Mouse (Mus musculus) cerebellum, adult 11-12 months (tissue): ENCODE data around the gene Ppard.
A peak's percentile ranks its signal among the peaks of the same experiment; 100 is the strongest.

Experiments
- DNase-seq: peaks from one replicate; pipeline ENCODE4 v3.0.0; 2022

Ppard gene

DNA sequence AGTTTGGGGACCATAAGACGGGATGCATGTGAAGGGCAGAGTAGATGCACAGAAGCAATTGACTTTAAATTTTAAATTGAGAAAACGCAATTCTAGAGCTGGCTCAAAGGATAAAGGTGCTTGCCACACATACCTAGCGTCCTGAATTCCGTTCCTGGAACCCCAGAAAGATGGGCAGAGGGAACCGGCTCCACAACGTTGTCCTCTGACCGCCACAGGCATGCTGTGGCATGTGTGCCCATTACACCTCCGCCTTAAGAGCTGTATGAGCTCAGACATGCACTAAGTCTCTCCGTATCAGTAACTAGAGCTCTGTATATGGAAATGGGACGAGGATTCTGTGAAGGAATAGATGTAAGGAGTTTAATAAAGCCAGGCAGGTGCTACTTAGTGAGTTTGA lies 7.9 kb upstream of the Ppard start:
- DNase-seq: no peak

DNA sequence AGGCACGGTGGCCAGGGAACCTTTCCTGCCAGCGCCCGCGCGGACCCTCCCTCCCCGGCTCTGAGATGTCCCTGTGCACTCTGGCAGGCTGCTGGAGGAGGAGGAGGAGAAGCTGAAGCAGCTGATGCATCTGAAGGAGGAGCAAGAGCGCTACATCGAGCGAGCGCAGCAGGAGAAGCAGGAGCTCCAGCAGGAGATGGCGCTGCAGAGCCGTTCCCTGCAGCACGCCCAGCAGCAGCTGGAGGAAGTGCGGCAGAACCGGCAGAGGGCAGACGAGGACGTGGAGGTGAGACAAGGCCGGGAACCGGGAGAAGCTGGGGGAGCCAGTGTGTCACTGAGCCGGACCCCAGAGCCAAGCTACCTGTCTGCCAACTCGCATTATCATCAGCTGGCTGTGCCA lies 6.5 kb upstream of the Ppard start:
- DNase-seq: peak; percentile 87

DNA sequence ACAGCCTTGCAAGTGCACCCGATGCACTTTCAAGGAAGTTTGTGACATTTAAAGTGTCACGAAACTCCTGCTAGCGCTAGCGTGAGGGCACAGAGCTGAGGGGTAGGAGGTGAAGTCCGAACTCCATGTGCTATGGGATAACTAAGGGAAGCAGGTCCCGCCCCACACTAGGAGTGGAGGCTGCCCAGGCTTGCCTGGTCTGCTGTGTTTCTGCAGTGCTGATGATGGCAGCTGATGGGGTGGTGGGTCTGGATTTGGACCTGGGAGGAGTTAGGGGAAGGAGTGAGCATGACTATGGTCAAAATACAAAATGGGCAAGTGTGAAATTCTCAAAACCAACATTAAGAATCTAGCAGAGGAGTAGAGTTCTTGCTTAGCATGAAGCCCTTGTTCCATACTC lies 2.0 kb upstream of the Ppard start:
- DNase-seq: no peak

DNA sequence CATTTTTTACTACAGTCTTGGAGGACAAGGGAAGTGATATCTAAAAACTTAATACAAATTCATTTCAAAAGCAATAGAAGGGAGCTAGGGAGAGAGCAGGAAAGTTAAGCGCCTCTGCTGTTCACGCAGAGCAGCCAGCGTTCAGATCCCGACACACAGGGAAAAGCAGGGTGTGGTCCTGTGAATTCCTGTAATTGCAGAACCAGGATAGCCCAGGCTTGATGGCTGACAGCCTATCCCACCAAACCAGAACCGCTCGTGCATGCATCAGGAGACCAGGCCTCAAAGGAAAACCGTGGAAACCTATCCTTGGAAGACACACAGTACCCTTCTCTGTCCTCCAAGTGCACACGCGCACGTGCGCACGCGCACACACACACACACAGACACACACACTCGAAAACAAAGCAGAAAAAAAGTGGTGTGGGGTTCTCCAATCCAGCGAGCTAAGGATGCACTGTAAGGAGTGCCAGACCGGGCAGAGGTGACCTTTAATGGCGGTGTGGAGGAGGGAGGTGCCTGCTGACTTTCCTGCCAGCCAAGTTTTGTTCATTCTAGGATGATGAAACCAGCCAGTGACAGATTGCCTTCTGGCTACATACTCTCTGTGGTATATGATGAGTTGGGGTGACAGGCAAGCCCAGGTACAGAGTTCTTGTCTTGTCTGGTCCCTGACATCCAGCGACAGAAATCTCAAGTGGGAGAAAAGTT lies 1.3 kb upstream of the Ppard start:
- DNase-seq: no peak

DNA sequence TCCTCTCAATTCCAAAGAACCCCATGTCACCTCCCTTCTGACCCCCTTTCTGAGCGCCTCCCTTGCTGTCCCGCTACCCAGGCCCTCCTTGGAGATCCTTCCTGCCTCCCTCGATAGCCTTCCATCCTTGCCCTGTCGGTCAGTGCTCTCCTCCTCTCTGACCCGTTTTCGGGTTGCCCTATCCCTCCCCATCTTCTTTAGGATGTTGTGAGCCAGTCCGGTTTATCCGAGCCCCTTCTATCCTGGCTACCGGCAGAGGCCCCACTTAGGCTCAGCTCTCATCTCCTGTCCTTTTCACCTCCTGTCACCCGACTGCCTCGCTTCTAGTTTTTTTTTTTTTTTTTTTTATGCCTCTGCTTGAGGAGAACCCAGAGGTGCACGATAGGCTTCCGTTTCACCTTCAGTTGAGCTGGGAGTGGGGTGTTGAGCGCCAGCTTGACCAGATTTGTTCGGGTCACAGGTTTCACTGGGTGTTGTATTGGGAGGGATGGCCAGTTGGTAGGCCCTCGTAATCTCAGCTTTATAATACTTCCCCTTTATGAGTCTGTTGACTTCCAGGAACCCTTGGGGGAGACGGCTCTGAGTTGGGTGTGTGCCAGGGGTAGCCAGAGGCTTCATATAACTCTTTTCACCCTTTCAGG lies 711 bp downstream of the Ppard start:
- DNase-seq: peak; percentile 43

DNA sequence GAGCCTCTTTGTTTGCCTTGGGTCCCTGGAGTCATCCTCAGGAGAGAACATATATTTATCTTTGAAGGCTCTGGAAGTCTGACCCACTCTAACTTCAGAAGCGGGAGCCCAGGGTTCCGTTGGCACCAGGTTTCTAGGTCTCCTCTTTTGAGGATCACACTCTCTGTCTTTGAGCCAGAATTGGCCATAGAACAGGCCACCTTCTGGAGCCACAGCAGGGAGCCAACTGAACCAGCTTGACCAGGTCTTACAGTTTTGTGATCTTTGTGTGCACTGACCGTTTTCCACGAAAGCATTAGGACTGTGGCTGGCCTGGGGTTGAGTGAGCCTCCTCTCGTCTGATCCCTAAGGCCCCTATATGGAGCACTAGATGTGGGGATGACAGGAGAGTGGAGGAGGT lies 2.1 kb downstream of the Ppard start:
- DNase-seq: peak; percentile 66

DNA sequence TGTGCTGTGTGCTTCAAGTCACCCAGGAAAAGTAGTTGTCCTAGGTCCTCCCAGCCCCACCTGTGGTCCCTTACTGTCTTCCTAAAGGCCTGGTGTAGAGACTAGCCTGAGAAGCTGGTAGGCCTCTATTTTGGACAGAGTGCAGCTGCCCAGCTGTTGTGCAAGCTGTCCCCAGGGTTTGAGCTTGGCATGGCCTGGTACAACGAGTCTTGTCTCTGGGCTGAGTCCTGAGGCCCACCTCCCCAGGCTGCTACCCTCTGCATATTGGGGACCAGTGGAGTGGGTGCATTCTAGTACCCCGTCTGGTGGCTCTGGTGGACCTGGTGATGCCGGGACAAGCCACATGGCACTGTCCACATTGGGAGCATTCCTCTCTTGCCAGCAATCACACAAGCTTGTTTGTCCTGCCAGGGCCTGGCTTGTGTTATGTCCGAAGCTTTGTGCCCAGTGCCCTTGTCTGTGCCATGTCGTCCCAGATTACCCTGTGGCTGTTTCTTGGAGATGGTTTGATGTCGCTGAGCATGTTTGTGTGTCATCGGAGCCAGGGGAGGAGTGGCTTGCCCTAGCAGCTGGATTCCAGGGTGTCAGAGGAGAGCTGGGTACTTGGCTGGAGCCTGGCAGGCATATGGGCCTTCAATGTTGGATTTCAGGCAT lies 3.6 kb downstream of the Ppard start:
- no peak for DNase-seq

DNA sequence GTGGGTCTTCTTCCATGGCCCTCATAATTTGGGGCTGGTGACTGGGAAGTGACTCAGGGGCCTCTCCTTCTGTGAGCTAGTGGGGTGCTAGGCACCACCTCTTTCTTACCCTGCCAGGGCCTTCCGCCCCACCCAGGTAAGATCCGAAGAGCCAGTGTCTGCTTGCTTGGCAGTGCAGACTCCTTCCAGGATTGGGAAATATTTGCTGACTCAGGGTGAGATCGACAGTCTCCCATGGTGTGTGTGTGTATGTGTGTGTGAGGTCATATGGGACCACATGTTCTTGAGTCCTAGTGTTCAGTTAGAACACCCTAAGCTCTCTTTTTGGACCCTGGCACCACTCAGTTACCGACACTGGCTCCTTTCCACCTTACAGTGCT lies 4.1 kb downstream of the Ppard start:
- no peak for DNase-seq

DNA sequence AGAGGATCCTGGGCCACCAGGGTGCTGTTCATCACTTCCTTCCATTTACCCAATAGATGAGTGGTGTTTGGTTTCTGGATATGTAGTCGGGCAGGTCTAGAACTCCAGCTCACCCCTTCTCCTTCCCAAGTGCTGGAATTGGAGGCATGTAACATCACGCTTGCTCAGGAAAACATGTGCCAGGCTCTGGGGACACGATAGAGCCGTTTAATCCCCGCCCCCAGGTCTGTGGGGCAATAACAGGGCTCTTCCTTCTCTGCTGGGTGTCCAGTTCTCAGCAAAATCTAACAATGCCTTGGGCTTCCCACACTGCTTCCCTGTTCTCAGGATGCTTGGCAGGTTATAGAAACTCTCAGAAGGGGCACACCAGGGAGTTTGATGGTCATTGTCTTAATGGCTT lies 4.9 kb downstream of the Ppard start:
- DNase-seq: no peak

DNA sequence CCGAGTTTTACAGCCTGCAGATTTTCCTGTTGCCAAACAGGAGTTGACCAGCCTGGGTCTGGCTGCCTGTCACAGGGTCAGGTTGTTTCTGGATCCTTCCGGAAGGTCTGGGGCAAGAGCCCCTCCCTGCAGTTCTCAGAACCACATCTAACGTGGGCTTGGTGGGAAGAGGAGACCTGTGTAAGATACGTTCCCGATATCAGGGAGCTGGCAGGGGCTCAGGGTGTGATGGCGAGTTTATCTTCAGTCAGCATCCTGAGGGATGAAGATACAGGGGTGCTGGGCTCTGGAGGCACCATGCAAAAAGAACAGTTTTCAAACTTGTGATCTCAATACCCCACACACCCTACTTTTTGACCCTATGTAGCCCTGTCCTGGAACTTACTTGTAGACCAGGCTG lies 5.4 kb downstream of the Ppard start:
- DNase-seq: no peak

DNA sequence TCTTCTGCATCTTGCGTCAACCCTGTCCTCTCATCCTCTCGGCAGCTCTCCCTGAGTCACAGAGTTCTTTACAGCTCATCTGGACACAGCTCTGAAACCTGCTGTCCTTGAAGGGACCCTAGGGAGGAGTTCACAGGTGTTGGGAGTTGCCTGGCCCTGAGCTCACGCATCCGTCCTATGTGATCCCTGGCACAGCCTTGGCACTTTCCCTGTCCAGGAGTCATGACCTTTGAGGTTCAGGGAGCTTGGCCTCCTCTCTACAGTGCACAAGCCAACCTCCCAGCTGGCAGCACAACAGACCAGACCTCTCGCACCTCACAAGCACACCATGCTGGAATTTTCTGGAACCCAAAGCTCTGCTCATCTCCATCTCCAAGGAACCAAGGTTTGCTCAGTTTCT lies 8.3 kb downstream of the Ppard start:
- DNase-seq: no peak

DNA sequence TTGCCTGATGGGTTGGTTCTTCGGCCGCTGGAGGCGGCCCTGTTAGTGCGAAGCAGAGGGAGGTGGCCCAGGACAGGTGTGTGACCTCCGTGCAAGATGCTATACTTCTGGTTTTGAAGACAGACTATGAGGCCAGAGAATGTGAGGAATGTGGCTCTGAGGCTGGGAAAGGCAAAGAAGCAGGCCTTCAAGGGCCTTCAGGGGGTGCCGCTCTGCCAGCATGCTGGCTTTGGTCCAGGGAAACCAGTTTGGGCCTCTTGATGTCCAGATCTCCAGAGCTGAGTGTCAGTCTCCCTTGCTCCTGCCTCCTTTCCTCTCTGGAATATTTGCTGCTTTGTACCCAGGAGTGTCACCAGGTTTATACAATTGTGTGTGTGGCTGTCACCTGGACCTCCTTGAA lies 9.8 kb downstream of the Ppard start:
- DNase-seq: no peak

DNA sequence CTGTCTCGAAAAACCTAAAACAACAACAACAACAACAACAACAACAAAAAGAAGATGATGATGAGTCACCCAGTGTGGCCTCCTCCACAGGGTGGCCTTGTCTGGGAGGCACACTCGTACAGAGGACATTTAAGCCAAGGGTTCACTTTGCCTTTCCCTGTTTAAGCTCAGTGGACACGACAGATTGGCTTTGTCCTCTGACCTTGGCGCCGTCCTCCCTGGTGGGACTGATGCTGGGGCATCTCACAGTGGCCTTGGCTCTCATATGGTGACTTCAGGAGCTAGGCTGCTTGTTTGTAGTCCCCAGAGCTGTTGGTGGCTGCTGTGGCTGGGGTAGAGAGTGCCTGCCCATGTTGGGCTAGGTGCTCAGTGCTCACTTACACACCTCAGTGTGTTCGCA lies 11.7 kb downstream of the Ppard start:
- DNase-seq: no peak

DNA sequence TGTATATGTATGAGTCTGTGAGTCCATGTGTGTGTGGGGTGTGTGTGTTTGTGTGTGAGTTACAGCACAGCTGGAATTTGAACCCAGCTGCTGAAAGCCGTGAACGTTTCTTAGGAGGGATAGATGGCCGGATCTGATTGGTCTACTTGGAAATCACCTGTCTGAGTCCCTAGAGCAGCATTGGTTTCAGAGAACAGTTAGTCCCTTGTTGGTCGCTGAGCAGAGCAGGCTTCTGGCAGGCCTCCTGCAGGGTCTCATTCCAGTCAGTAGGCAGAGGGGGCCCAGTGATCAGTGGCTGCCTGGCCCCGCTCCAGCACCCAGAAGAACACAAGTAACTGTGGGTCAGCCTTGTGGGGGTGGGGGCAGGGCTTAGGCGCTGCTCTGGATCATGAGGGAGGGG lies 12.2 kb downstream of the Ppard start:
- DNase-seq: no peak

DNA sequence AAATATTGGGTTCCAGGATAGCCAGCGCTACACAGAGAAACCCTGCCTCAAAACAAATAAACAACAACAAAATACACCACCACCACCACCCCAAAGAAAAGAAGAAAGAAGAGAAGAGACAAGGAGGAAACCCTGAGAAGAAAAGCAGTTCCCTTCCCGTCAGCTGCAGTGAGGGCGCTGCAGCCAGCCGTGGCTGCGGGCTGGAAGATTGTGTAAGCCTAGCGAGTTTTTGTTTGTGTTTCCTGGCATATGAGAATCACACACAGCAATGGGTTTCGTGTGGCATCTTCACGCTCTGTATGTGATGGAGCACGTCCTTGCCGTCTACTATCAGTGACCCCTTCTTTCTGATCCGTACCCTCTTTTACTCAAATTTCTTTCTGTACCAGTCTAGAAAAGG lies 14.1 kb downstream of the Ppard start:
- no peak for DNase-seq

DNA sequence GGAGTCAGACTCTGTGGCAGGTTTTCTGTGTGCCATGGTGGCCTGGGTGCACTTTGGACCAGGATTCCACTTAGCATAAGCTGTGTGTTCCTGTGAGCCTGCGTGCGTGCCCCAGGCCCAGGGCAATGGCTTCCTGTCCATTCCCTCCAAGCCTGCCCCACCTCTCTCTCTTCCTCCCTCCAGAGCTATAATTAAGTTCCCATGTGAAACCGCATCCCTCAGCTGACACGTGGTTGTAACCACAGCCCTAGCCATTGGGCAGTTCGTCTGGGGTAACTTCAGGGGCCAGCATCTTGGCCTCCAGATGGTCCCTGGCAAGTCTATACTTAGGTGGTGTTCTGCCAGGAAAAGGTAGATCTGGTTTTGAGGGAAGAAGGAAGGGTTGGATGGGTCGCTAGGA lies 15.1 kb downstream of the Ppard start:
- DNase-seq: no peak

DNA sequence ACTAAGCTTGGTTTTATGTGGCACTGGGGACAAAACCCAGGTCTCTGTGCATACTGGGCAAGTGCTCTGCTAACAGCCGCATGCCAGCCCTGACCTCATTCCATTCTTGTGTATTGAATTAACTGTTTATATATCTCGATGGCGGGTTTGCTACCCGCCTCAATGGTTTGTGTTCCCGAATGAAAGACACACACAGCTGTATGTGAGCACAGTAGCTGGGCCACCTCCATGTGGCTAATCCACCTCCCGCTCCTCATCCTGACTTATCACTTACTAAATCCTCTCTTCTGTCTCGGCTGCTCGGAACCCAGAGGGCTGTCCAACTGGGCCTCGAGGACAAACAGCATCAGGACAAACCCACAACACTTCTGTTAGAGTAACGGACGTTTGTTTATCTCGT lies 16.6 kb downstream of the Ppard start:
- DNase-seq: no peak

DNA sequence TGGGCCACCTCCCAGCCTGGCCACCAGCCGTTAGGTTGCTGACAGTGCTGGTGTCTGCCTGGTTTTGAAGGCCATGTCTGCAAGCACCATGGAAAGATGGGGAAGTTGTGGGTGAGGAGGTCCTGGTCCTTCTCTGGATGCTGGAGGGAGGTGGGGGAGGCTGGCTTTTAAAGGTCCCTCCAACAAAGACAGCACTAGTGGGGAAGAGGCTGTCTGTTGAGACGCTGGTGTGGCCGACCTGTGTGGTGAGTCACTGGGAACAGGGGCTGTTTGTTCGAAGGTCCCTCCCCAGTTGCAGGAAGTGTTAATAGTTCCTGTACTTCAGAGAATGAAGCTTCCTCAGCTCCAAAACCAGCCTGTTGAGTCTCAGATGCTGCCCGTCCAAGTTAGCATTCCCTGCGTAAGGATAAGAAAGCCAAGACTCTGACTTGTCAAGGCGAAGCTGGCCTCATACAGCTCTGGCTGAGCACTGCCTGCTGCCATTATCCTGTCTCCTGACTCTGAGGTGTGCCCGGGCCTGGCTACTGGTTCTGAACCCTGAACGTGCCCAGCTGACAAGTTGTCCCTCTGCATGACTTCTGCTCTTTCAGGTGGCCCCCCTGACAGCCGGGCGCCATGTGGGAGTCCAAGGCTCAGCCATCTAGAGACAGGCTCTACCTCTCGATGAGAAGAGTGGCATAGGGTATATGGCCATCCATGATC lies 19.2 kb downstream of the Ppard start:
- DNase-seq: no peak

DNA sequence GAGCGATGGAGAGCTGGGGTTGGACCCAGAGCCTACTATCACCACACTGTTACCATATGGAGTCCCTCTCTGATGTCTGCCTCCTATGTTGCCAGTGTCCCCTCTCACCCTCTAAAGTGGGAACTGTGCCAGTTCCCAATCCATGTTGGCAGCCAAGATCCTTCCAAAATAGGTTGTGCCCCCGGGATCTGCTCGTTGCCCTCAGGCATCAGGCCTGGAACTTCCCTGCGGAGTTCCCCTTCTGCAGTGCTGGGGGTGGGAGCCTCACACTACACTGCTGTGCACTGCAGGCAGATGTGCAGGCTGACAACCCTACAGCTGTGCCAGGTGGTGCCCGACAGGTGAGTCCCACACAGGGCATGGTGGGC lies 19.8 kb downstream of the Ppard start:
- no peak for DNase-seq

DNA sequence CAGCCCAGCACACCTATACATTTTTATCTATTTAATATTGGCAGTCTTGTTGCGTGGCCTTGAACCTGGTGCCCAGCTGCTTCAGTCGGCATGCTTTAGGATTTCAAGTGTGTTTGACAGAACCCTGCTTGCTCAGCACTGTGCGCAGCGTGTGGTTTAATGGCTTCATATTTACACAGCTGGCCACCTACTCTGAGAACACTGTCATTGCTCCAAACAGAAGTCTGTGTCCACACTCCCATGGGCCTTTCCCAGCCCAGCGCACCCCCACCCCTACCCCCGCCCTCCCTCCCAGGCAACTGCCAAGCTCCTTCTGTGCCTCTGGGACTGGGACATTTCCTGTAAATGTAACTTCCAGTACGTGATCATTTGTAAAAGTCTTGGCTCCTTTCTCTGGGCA lies 20.7 kb downstream of the Ppard start:
- no peak for DNase-seq

DNA sequence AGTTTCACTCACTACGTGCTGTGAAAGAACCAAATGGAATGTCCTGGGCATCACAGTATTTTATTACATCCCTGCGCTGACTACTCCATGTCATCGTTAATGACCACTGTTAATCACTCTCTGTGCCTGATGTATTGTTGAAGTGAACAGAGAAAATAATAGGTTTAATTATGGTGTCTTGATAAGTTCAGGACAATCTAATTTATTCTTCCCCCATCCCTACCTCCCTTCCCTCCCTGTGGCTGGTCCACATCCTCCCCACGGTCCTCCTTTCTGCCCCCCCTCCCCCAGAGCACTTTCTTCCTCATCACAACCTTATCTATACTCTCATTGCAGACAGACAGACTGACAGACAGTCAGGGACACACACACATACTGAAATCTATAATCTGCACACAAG lies 22.3 kb downstream of the Ppard start:
- DNase-seq: no peak

DNA sequence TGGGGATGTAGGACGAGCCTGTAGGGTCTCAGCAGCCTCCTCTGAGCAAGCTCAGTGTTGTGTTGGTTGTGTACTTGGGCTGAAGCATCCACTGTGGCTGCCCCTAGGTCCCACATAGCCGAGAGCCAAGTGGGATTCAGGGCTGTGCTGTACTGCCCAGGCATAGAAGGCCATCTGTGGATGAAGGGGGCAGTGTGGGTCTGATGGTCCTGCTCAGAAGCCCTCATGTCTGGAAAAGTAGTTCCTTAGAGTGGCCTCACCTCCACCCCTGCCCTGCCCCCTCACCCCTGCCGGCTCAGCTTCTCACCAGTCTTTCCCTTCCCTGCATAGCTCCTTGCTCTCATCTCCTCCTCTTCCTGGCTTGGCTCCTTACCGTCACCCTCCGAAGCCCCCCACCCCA lies 23.2 kb downstream of the Ppard start:
- DNase-seq: no peak

DNA sequence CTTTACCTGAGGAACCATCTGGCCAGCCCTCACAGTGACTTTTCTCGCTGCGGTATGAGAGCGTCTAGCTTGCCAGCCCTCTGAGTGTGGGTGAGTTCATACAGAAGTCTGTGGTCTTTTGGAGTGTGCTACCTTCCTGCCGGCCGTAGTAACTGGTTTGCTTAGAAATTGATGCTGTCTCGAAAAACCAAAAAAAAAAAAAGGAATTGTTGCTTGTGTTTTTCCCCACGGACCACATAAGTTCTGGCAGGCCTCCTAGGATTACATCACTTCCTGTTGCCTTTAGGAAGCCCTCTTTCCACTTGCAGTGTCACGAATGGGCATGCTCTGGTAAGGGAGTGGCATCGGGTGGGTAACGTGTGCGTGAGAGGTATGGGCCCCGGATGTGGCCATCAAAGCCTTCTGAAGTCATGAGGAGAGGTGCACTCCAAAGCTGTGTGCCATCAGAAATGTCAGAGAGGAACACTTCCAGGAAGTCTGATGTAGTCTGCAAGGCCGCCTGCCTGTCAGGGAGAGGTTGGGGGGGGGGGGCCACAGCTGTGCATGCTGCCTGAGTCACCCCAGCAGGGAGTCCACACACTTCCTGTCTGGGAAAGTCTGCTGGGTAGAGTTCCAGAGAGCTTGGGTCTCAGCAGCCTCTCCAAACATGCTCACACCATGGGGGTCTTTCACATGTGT lies 24.3 kb downstream of the Ppard start:
- DNase-seq: no peak

DNA sequence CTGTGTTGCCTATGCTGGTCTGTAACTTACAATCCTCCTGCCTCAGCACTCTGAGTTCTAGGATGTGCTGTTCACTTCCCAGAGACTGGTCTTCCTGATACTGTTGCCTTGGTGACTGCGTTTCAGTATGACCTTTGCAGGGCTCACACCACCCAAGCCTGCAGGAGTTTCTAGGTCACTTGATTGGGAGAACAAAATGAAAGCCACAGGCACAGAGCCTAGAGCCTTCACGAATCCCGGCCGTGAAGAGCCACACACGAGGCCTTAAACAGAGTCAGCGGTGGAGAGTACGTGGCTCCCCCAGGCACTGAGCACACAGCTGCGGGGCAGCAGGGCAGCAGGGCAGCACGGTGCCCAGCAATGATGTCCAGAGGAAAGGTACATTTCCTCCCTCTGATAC lies 25.8 kb downstream of the Ppard start:
- DNase-seq: no peak
